Mouse (Mus musculus): ENCODE measurements around the gene Noc4l.

GRCm38 (mm10) chr5:110619226-110619625 lies 34.0 kb downstream of the Noc4l start:
- TF ChIP-seq CHD2 (IDR thresholded peaks at IDR 0.05; ENCODE audit: low read depth, low read length) (no peak), MAFK (IDR thresholded peaks at IDR 0.05; ENCODE audit: insufficient read depth, low read depth, low read length) (no peak), ZC3H11A (IDR thresholded peaks at IDR 0.05; ENCODE audit: borderline replicate concordance, low read depth, low read length) (no peak)
